Comparison of ENCODE assay signal across 9 mouse cellular contexts in the genomic region with DNA sequence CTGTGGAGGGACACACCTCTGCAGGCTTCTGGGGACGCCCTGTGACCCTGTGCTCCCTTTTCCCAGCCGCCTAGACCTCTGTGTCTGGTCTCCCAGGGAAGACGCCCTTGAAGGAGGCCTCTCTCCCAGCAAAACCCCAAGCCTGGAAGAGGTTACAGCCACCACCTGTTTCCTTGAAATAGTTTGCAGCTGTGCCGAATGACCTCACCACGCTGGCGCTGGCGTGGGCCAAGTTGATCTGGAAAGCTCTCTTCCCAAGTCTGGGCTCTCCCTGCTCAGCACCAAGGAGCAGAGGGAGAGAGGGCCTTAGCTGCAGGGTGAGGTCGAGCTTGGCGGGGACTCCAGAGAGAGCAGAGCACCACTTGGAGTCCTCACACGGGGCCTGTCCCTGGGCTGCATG. TPM values are rescaled to one million over a fixed set of nuclear protein-coding genes. Genes with fewer than 3 reads are reported as not detected.
DNase-seq lines count a peak whose midpoint lies in the region; ATAC-seq and TF ChIP-seq lines count a peak whose summit lies in the region.
"Had no signal": no experiment of that assay in that cellular context is flagged by ENCODE, and none has a peak within 500 bp of the region (broad histone marks: within the 10 kb centered on the region; RNA-seq: fewer than 3 reads in every experiment).

No protein-coding gene starts in this region.

- H3K4me1 ChIP-seq in intestine, postnatal 0 days (replicated peaks; ENCODE audit: control insufficient read depth, insufficient read depth, low read length): no peaks in the 10 kb centered on the region
- H3K4me1 ChIP-seq in stomach, postnatal 0 days (replicated peaks; ENCODE audit: control insufficient read depth, insufficient read depth): no peaks in the 10 kb centered on the region
- H3K4me1 ChIP-seq in hindbrain, embryonic 16.5 days (ENCODE audit: control insufficient read depth, insufficient read depth, low read depth, low read length): no peaks in the 10 kb centered on the region
- H3K4me1 ChIP-seq: liver, embryonic 12.5 days had no signal

- 0 out of 2 replicates have a peak overlapping the region, but pooled peaks have one; percentile 3 for H3K4me2 ChIP-seq in intestine, postnatal 0 days (replicated peaks; ENCODE audit: low read depth)
- H3K4me2 ChIP-seq in stomach, postnatal 0 days (replicated peaks; ENCODE audit: low read depth): no peak overlapping the region
- no peak overlapping the region for H3K4me2 ChIP-seq in hindbrain, embryonic 16.5 days (ENCODE audit: low read length)
- H3K4me2 ChIP-seq: liver, embryonic 12.5 days had no signal

- no peaks in the 10 kb centered on the region for H3K36me3 ChIP-seq in intestine, postnatal 0 days (ENCODE audit: control insufficient read depth, insufficient read depth)
- no peaks in the 10 kb centered on the region for H3K36me3 ChIP-seq in stomach, postnatal 0 days (ENCODE audit: control insufficient read depth, insufficient read depth, low read length)
- no peaks in the 10 kb centered on the region for H3K36me3 ChIP-seq in hindbrain, embryonic 16.5 days (ENCODE audit: control insufficient read depth, insufficient read depth, low read length)
- H3K36me3 ChIP-seq: liver, embryonic 12.5 days had no signal

- no peak overlapping the region for H3K4me3 ChIP-seq in intestine, postnatal 0 days (ENCODE audit: low read depth, low read length)
- no peak overlapping the region for H3K4me3 ChIP-seq in stomach, postnatal 0 days (ENCODE audit: low read depth, low read length)
- H3K4me3 ChIP-seq in hindbrain, embryonic 16.5 days (ENCODE audit: low read length): no peak overlapping the region
- H3K4me3 ChIP-seq: liver, embryonic 12.5 days had no signal

- H3K27me3 ChIP-seq in intestine, postnatal 0 days (replicated peaks; ENCODE audit: control insufficient read depth, insufficient read depth, low read length): no peaks in the 10 kb centered on the region
- no peaks in the 10 kb centered on the region for H3K27me3 ChIP-seq in stomach, postnatal 0 days (ENCODE audit: control insufficient read depth, insufficient read depth, low read length)
- H3K27me3 ChIP-seq in hindbrain, embryonic 16.5 days (replicated peaks; ENCODE audit: control insufficient read depth, insufficient read depth, low read length): no peaks in the 10 kb centered on the region

- no peaks in the 10 kb centered on the region for H3K9me3 ChIP-seq in intestine, postnatal 0 days (ENCODE audit: control insufficient read depth)
- no peaks in the 10 kb centered on the region for H3K9me3 ChIP-seq in stomach, postnatal 0 days (ENCODE audit: control insufficient read depth, low read length)
- no peaks in the 10 kb centered on the region for H3K9me3 ChIP-seq in hindbrain, embryonic 16.5 days (ENCODE audit: control insufficient read depth, low read length)
- H3K9me3 ChIP-seq: liver, embryonic 12.5 days had no signal

- 36% methylated on average over 10 of the region's 10 CpGs for WGBS in intestine, postnatal 0 days
- 29% methylated on average over 10 of the region's 10 CpGs for WGBS in stomach, postnatal 0 days
- WGBS in hindbrain, embryonic 16.5 days: 65% methylated on average over 10 of the region's 10 CpGs

- H3K27ac ChIP-seq in intestine, postnatal 0 days (ENCODE audit: low read depth, low read length): no peak overlapping the region; the same call in 1 of the 2 replicates
- H3K27ac ChIP-seq in stomach, postnatal 0 days (replicated peaks): no peak overlapping the region; the same call in 1 of the 2 replicates
- H3K27ac ChIP-seq in hindbrain, embryonic 16.5 days (ENCODE audit: low read depth, low read length): no peak overlapping the region
- H3K27ac ChIP-seq: liver, embryonic 12.5 days had no signal

- peak; percentile 33; the same call in 1 of the 2 replicates for ATAC-seq in intestine, postnatal 0 days
- peak; percentile 80 for ATAC-seq in stomach, postnatal 0 days (ENCODE audit: low FRiP score, low TSS enrichment)
- no peak for ATAC-seq in hindbrain, embryonic 16.5 days
- ATAC-seq: liver, embryonic 12.5 days had no signal

- no peak overlapping the region for H3K9ac ChIP-seq in intestine, postnatal 0 days (ENCODE audit: low read depth, low read length)
- H3K9ac ChIP-seq in stomach, postnatal 0 days (ENCODE audit: low read length): no peak overlapping the region
- no peak overlapping the region for H3K9ac ChIP-seq in hindbrain, embryonic 16.5 days (ENCODE audit: low read depth, low read length)
- H3K9ac ChIP-seq: liver, embryonic 12.5 days had no signal

- no peak for TF ChIP-seq EP300 in stomach, postnatal 0 days (optimal IDR thresholded peaks at IDR 0.05)

- peak; percentile 39 for DNase-seq in kidney, postnatal 10 days
- DNase-seq in kidney, adult 9 months: no peak
- DNase-seq in fibroblast of lung, adult 2 months (ENCODE audit: low read depth): peak; percentile 78
- peak; percentile 56 for DNase-seq in stomach, postnatal 0 days (ENCODE audit: low spot score)
- no peak for DNase-seq in cerebellum, adult 11 months
- no peak for DNase-seq in neural tube, embryonic 10.5 days (ENCODE audit: extremely low spot score, low spot score)

- TF ChIP-seq CTCF in intestine, postnatal 0 days (IDR thresholded peaks at IDR 0.05; ENCODE audit: low read depth): no peak
- TF ChIP-seq CTCF in stomach, postnatal 0 days (IDR thresholded peaks at IDR 0.05; ENCODE audit: low read depth): no peak

RNA-seq across cellular contexts. Expression of gene Ston2, which starts 1.8 kb away (rescaled TPM):
- 2.7 and 3.5 TPM in 2 replicates for polyA plus RNA-seq in intestine, postnatal 0 days (2015; fragmentation: Nextera tagmentation; extraction: Ambion mirVana)
- polyA plus RNA-seq in stomach, postnatal 0 days (2015; fragmentation: Nextera tagmentation; extraction: Ambion mirVana): 5.4 and 5.5 TPM in 2 replicates
- 7.1 and 8.0 TPM in 2 replicates for polyA plus RNA-seq in hindbrain, embryonic 16.5 days (2015; fragmentation: Nextera tagmentation; extraction: Ambion mirVana)

Comparison
In these comparisons a context has a peak if more than half of its experiments do, and no peak if none do; other contexts are left out.
1. DNase-seq: peak in kidney, postnatal 10 days (single experiment), fibroblast of lung, adult 2 months (single experiment) and stomach, postnatal 0 days (single experiment); none in kidney, adult 9 months (single experiment), cerebellum, adult 11 months (single experiment) and neural tube, embryonic 10.5 days (single experiment).